Mouse (Mus musculus) thymus, postnatal 0 days (tissue): Measurements from ENCODE around the gene Atp6v1e1. TPM values are rescaled to one million over a fixed set of nuclear protein-coding genes. Genes with fewer than 3 reads are reported as not detected.
A peak's percentile ranks its signal among the peaks of the same experiment; 100 is the strongest.

Source experiments
- DNase-seq: peaks from one replicate; pipeline ENCODE4 v3.0.0-alpha.2; 2015; ENCODE audit warnings: low spot score
- microRNA-seq: library from miRNA; unstranded; fragments of <30 nt; microRNA quantifications from one replicate; pipeline ENCODE4, GENCODE M21; 2016; ENCODE audit warnings: borderline number of aligned reads
- polyA plus RNA-seq: library from polyadenylated mRNA; unstranded; fragments of >200 nt; fragmentation: Nextera tagmentation; extraction: Ambion mirVana; gene quantifications from 2 replicates; pipeline ENCODE4 v1.2.1, GENCODE M21; 2015

Gene Atp6v1e1
- polyA plus RNA-seq, 1 experiment from 2014 or later, result 165 TPM

GRCm38 (mm10) chr6:120773149-120773628 is 49.4 kb downstream of the Atp6v1e1 start, which contains the start of gene Slc25a18:
Gene Slc25a18, plus strand, starts transcription at chr6:120773578.
- no peak for DNase-seq

- DNase-seq, result no peak
Measured at GRCm38 (mm10) chr6:120772025-120772424, 50.6 kb downstream of the Atp6v1e1 start.

- DNase-seq, result no peak
Measured at GRCm38 (mm10) chr6:120771366-120771765, 51.2 kb downstream of the Atp6v1e1 start.

GRCm38 (mm10) chr6:120769972-120770371 is 52.6 kb downstream of the Atp6v1e1 start:
- DNase-seq, result no peak

GRCm38 (mm10) chr6:120761151-120761550 is 61.4 kb downstream of the Atp6v1e1 start:
- peak; percentile 87 for DNase-seq

GRCm38 (mm10) chr6:120746416-120746815 is 76.2 kb downstream of the Atp6v1e1 start:
- no peak for DNase-seq

Small RNA genes within 50 kb of the gene (microRNA-seq; reads per million reads assigned to microRNA genes)
- not detected for gene Gm25193

Other genes starting within 250 kb of the Atp6v1e1 start
- 0.68 and 0.75 TPM in 2 replicates for gene Cecr2, start 156.4 kb downstream of the Atp6v1e1 start, polyA plus RNA-seq
- gene Slc25a18, start 49.2 kb downstream of the Atp6v1e1 start, polyA plus RNA-seq, result 0.06 TPM in 1 of 2 replicates, not detected in the other
- 23.2 and 25.8 TPM in 2 replicates for gene Bcl2l13, start 13.4 kb upstream of the Atp6v1e1 start, polyA plus RNA-seq
- gene Bid, start 94.1 kb upstream of the Atp6v1e1 start, polyA plus RNA-seq, result 72.6 and 78.5 TPM in 2 replicates